Mouse (Mus musculus) left cerebral cortex, adult 2 months (tissue): ENCODE results near the gene Ucp2. TPM values are rescaled to one million over a fixed set of nuclear protein-coding genes. Genes with fewer than 3 reads are reported as not detected.

Experiments
- DNase-seq, 2 experiments: peaks; one replicate each; pipeline ENCODE4 v3.0.0; 2021 to 2022; ENCODE audit warnings: low spot score in 2 of 2, mixed read lengths in 1 of 2; ENCODE audit errors: extremely low spot score in 1 of 2
- H3K27ac ChIP-seq: fragments of 200-600 bp; 2 replicates; pipeline ENCODE4 v1.8.1; 2022
- H3K4me3 ChIP-seq: fragments of 200-600 bp; 2 replicates; pipeline ENCODE4 v1.8.1; 2022
- CTCF ChIP-seq: fragments of 200-600 bp; IDR thresholded peaks from 2 replicates; pipeline ENCODE4 v1.8.1; 2022; ENCODE audit warnings: antibody characterized with exemption, mild to moderate bottlenecking, moderate library complexity
- intact Hi-C: fragments of 180-260 bp; cut with DNase I; formaldehyde crosslinking; loops from one replicate; pipeline ENCODE4 v1.15.1; 2025
- total RNA-seq, 2 experiments: library from RNA; stranded (reverse); gene quantifications; 2 replicates each; pipeline ENCODE4 v1.2.3; 2021

Ucp2 gene
- total RNA-seq, 2 experiments from 2014 or later: 69.0 to 79.3 TPM

- intact Hi-C loops: no loop called here
- no peak for TF ChIP-seq CTCF
- no peak overlapping the region for H3K27ac ChIP-seq
- H3K4me3 ChIP-seq: no peak overlapping the region
- DNase-seq: no peak
These were observed 4.3 kb downstream of the Ucp2 start for GRCm38 (mm10) chr7:100497402-100497801.

DNA sequence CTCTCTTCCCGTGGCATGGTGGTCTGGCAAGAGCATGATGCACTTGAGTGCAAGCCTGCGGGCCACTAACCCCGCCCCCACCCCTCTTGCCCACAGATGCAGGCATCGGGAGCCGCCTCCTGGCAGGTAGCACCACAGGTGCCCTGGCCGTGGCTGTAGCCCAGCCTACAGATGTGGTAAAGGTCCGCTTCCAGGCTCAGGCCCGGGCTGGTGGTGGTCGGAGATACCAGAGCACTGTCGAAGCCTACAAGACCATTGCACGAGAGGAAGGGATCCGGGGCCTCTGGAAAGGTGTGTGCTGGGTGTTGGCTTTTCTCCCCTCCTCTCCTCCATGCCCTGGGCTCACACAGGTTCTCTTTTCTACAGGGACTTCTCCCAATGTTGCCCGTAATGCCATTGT, 4.8 kb downstream of the Ucp2 start:
- Histone ChIP-seq H3K4me3 (no peak overlapping the region), H3K27ac (no peak overlapping the region)
- intact Hi-C loops: no loop called here
- DNase-seq: no peak
- TF ChIP-seq CTCF: no peak

GRCm38 (mm10) chr7:100499465-100499864, 6.3 kb downstream of the Ucp2 start:
- intact Hi-C loops: no loop called here
- Histone ChIP-seq H3K27ac (no peak overlapping the region), H3K4me3 (no peak overlapping the region)
- no peak for TF ChIP-seq CTCF
- DNase-seq: no peak

DNA sequence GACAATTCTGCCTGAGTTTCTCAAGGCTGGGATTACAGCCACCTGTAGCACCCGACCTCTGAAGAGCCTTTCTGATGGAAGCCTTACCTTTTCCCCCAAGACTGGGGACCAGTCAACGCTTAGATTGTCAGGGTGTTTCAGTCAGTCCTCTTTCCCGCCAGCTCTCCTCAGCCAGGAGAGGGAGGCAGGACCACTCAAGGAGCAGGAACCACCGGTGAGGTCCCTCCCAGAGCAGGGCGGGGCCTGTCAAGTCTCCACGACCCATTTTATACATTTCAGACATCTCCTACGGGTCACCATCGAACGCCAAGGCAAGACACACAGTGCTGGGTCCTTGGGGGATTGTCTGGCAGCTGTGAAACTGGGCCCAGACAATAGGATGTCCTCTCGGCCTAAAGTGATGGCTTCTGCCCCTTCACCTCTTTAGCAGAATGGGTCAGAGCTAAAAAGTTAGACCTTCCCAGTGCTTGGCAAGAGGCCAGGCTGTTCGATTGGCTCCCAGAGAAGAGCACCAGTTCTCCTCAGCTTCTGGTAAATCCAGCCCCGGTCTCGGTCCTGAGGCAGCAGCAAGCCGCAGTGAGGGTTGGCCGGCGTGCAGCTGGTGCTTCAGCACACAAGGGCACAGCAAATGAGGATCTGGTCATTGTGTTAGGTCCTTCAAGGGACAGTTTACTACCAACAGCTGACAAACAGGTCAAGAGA, 7.3 kb downstream of the Ucp2 start:
- intact Hi-C loops: no loop called here
- no peak for DNase-seq
- TF ChIP-seq CTCF: no peak
- Histone ChIP-seq H3K4me3 (no peak overlapping the region), H3K27ac (no peak overlapping the region)

DNA sequence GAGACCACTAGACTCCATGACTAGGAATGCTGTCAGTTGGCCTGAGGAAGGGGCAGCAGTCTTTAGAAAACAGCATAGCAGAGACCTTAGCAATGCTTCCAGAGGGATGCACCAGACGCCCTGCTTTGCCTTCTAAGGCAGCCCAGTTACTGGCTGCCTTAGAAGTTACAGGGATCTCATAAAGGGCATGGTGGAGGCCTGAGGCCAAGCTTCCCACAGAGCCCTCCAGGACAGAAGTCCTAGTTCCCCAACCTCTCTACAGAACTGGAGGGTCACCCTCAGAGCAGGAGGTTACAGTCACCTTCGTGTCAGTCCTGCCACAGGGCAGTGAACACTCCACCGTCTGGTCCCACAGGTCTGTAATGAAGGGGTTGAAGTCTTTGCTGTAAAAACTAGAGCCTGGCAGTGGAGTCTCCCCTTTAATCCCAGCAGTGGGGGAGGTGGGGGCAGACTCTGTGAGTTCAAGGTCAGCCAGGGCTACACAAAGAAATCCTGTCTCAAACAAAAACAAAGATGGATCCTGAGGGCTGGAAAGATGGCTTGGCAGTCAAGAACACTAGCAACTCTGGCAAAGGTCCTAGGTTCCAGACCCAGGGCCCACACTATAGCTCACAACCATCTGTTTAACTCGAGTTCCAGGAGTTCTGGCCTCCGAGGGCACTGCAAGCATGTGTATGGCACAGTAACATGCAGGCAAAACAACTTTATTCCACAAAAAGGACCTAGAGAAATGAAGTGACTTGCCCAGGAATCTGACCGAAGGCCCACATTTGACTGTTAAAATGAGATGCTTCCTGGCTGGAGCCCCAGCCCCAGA, 8.1 kb downstream of the Ucp2 start:
- intact Hi-C loops: no loop called here
- no peak overlapping the region for H3K4me3 ChIP-seq
- no peak for TF ChIP-seq CTCF
- H3K27ac ChIP-seq: no peak overlapping the region
- no peak for DNase-seq

GRCm38 (mm10) chr7:100501844-100502373, 8.8 kb downstream of the Ucp2 start:
- intact Hi-C loops: no loop called here
- no peak for TF ChIP-seq CTCF

DNA sequence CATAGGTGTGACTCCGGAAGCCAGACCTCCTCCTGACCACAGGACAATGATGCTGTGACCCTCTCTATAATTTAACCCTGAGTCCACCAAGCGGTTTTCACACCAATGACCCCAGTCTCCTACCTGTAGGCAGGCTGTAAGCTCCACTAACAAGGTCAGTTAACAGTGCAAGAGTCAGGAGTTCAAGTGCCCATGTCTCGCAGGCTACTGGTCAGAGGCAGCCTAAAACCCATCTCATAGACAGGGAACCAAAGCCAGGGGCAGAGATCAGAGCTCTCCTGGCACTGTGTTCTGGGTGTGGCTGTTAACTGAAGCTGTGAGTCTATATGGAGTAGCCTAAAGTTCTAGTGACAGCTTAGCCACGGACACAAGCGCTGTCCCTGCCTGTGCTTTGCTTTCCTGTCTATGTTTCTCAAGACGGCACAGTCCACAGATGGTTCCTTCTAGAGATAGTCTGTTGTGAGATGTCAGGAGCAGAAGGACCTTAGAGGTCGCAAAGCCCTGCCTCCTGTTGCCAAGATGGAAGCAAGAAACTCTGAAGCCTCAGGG, 9.3 kb downstream of the Ucp2 start:
- intact Hi-C loops: no loop called here
- Histone ChIP-seq H3K4me3 (no peak overlapping the region), H3K27ac (no peak overlapping the region)
- DNase-seq: no peak
- no peak for TF ChIP-seq CTCF

More at GRCm38 (mm10) chr7:100501844-100502373, 8.8 kb downstream of the Ucp2 start:
- DNase-seq: no peak
- H3K27ac ChIP-seq: no peak overlapping the region
- H3K4me3 ChIP-seq: no peak overlapping the region

DNA sequence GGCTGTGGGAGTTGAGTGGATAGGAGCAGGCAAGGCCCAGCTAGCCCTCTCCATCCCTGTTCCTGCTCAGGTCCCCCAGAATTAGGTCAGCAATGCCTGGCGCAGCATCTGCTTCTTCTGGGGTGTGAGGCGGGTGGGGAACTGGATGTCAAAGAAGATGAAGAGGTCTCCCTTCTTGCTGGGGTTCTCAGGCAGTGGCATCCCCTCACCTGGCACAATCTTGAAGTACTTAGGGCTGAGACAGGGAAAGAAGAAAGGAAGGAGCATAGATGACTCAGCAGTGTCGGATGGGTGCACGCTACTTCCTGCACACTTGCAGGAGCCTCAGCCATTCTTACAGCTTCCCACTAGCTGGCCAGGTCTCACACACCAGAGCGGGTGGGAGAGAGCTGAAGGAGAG, 9.9 kb downstream of the Ucp2 start:
- TF ChIP-seq CTCF: no peak
- intact Hi-C loops: no loop called here
- DNase-seq: no peak
- H3K4me3 ChIP-seq: no peak overlapping the region
- no peak overlapping the region for H3K27ac ChIP-seq

- DNase-seq: no peak
- Histone ChIP-seq H3K4me3 (no peak overlapping the region), H3K27ac (no peak overlapping the region)
- intact Hi-C loops: no loop called here
- TF ChIP-seq CTCF: no peak
These were observed 11.8 kb downstream of the Ucp2 start for GRCm38 (mm10) chr7:100504740-100505487.

DNA sequence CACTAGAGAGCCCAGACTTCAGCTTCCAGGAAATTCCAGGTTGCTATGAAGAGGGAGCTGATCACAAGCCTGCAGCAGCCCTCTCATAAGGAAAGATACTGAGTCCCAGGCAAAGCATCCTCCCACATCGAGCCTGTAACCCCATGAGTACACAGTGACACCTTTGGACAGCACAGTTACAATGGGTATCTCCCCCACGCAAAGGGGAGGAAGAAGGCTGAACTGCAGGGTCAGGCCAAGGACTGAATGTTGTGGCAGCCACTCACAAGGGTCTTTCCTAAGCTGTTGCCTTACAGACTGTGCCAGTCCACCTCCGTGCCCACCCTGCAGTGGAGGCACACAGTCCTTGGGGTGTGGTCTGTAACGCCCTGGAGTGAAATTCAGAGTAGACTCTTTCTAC, 13.4 kb downstream of the Ucp2 start:
- H3K4me3 ChIP-seq: no peak overlapping the region
- no peak overlapping the region for H3K27ac ChIP-seq
- no peak for DNase-seq
- no peak for TF ChIP-seq CTCF
- intact Hi-C loops: no loop called here

- DNase-seq: no peak
- no peak overlapping the region for H3K4me3 ChIP-seq
- intact Hi-C loops: no loop called here
- no peak for TF ChIP-seq CTCF
- no peak overlapping the region for H3K27ac ChIP-seq
These were observed 15.5 kb downstream of the Ucp2 start for GRCm38 (mm10) chr7:100508670-100509069.
